Mouse (Mus musculus) cortical plate, adult 2 months (tissue): ENCODE results near the gene Usp9y. TPM values are rescaled to one million over a fixed set of nuclear protein-coding genes. Genes with fewer than 3 reads are reported as not detected.
A peak's percentile ranks its signal among the peaks of the same experiment; 100 is the strongest.

ENCODE experiments used
- H3K27ac ChIP-seq: fragments of 200-500 bp; 2 replicates; pipeline ENCODE4 v1.5.1; 2012; ENCODE audit warnings: low read length, control low read depth, inconsistent platforms; ENCODE audit not compliant: insufficient read depth
- H3K4me1 ChIP-seq: fragments of 200-500 bp; 2 replicates; pipeline ENCODE4 v1.6.1; 2011; ENCODE audit warnings: low read length; ENCODE audit not compliant: control insufficient read depth, insufficient read depth
- H3K4me3 ChIP-seq: fragments of 200-500 bp; 2 replicates; pipeline ENCODE4 v1.5.1; 2011; ENCODE audit warnings: mild to moderate bottlenecking, low read length, control low read depth; ENCODE audit not compliant: insufficient read depth
- CTCF ChIP-seq: fragments of 200-500 bp; IDR thresholded peaks from 2 replicates; pipeline ENCODE4 v1.5.1; 2011; ENCODE audit warnings: mild to moderate bottlenecking, control low read depth, low read length; ENCODE audit not compliant: insufficient read depth; ENCODE audit errors: extremely low read depth
- POLR2A ChIP-seq: fragments of 200-500 bp; IDR thresholded peaks from 2 replicates; pipeline ENCODE4 v1.6.1; 2011; ENCODE audit warnings: mild to moderate bottlenecking, low read length, control low read depth; ENCODE audit not compliant: insufficient read depth; ENCODE audit errors: extremely low read depth
- polyA plus RNA-seq: library from polyadenylated mRNA; depleted of rRNA; stranded (reverse); fragments of >200 nt; gene quantifications from 2 replicates; pipeline ENCODE4 v1.2.3, GENCODE M21; 2012; rRNA removed

Usp9y gene
- polyA plus RNA-seq, result not detected in 2 replicates

DNA sequence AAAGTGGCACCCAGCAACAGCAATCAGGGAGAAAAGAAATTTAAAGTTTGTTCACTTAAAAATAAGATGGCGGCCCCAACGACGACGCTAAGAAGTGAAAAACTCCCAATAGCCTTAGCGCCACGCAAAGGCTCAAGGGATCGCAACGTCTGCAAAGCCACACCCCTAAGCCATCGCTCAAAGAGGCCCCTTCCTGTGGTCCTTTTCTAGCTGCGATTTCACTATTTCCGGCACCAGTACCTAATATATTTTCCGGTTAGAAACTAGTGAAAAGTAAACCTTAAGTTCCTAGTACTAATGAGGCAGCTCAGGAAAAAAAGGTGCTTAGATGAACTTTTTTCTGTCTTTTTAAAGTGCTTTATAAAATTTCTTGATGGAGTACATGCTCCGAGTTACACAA is at the start of gene Usp9y:
TSS of gene Usp9y (minus strand) at position 101 of the 400 bp plus-strand sequence.
- H3K4me1 ChIP-seq, result no peaks in the 10 kb centered on the region
- H3K27ac ChIP-seq, result no peak within 1 kb of the TSS
- no peak for TF ChIP-seq CTCF
- no peak for TF ChIP-seq POLR2A
- no peak within 1 kb of the TSS for H3K4me3 ChIP-seq

DNA sequence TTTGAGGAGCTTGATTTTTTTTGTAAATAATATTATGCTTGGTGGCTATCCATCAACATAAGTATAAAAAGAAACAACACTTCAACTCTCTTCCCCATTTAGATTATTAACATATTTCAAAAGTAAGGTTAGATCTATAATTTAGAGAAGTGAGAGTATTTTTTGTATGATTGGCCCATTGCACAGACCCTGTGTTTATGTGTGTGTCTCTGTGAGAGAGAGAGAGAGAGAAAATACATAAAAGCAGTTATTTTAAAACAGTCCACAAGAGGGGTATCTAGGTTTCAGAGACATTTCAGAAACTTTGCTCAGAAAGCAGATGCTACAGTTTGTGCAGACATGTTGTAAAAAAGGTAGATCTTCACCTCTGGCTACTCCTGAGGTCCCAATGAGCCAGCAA is 165.9 kb downstream of the Usp9y start:
- Histone ChIP-seq H3K27ac (no peak overlapping the region), H3K4me3 (no peak overlapping the region)
- no peak for TF ChIP-seq POLR2A
- TF ChIP-seq CTCF, result no peak

GRCm38 (mm10) chrY:1286171-1286795 is 173.3 kb downstream of the Usp9y start, which contains the start of gene Ddx3y:
TSS of gene Ddx3y (minus strand) at chrY:1286629.
- Histone ChIP-seq H3K4me3 (peak within 1 kb of the TSS; percentile 78), H3K27ac (peak within 1 kb of the TSS; percentile 86), H3K4me1 (no peaks in the 10 kb centered on the region)
- no peak for TF ChIP-seq CTCF
- no peak for TF ChIP-seq POLR2A

More for the DNA sequence above, 165.9 kb downstream of the Usp9y start:
- no peaks in the 10 kb centered on the region for H3K4me1 ChIP-seq

DNA sequence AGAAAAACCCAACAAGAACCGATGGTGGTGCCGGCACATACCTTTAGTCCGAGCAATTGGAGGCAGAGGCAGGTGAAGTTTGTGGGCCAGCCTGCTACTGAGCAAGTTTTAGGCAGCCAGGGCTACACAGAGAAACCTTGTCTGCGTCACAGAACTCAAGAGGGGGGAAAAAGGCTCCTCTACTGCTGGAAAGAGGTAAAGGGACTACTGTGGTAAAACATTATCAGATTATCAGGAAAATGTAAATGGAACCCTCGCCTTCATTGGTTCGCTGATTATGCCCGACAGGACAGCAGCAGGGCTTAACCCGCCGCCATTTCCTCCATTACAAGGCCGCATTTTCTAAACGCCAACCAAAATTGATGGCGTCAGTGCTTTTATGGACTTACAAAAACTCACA is 173.8 kb downstream of the Usp9y start:
- no peak for TF ChIP-seq CTCF
- no peak for TF ChIP-seq POLR2A
- H3K27ac ChIP-seq, result peak overlapping the region; percentile 86
- peak overlapping the region; percentile 78 for H3K4me3 ChIP-seq
- no peaks in the 10 kb centered on the region for H3K4me1 ChIP-seq

Other genes with a start within 250 kb of the Usp9y start
- not detected in 2 replicates for gene Uty, start 214.0 kb downstream of the Usp9y start, polyA plus RNA-seq
- gene Ddx3y, start 173.2 kb downstream of the Usp9y start, polyA plus RNA-seq, result not detected in 2 replicates